Mouse (Mus musculus) CH12.LX (cell line): ENCODE results near the gene Gjd3. TPM values are rescaled to one million over a fixed set of nuclear protein-coding genes. Genes with fewer than 3 reads are reported as not detected.

Experiments
- DNase-seq: peaks from one replicate; pipeline ENCODE4 v3.0.0-alpha.2; 2013; ENCODE audit errors: extremely low read depth
- H3K27ac ChIP-seq: 2 replicates; pipeline ENCODE4 v1.5.1; 2012; ENCODE audit warnings: low read depth, mild to moderate bottlenecking, control low read depth, moderate library complexity; ENCODE audit not compliant: insufficient read depth
- H3K27me3 ChIP-seq: replicated peaks from 2 replicates; pipeline ENCODE3; 2012; ENCODE audit warnings: inconsistent platforms
- H3K36me3 ChIP-seq, 2 experiments: replicated peaks in 1 of 2; 2 replicates each; pipeline versions ENCODE3 to v1.6.1; 2012; ENCODE audit warnings: inconsistent platforms in 1 of 2, low read length in 1 of 2, mild to moderate bottlenecking in 1 of 2, mixed read lengths in 1 of 2, moderate library complexity in 1 of 2; ENCODE audit not compliant: control insufficient read depth in 1 of 2, insufficient read depth in 1 of 2
- H3K4me1 ChIP-seq, 2 experiments: 2 replicates each; pipeline ENCODE4 v1.6.1; 2012; ENCODE audit warnings: inconsistent platforms in 1 of 2, moderate library complexity in 1 of 2; ENCODE audit not compliant: insufficient read depth in 2 of 2, control insufficient read depth in 1 of 2
- H3K4me2 ChIP-seq: 2 replicates; pipeline ENCODE4 v1.6.1; 2012; ENCODE audit warnings: low read depth, mild to moderate bottlenecking, control low read depth; ENCODE audit not compliant: poor library complexity, insufficient read depth, severe bottlenecking
- H3K4me3 ChIP-seq, 3 experiments: fragments of 150-350 bp in 1 of 3; sonication (generic) in 1 of 3; replicated peaks in 1 of 3; 2 replicates each; pipeline versions ENCODE3 to v1.5.1; 2011 to 2012; ENCODE audit warnings: low read depth in 2 of 3, low read length in 2 of 3, mild to moderate bottlenecking in 2 of 3, moderate library complexity in 2 of 3, control low read depth in 1 of 3, improper control_type of control experiment in 1 of 3, inconsistent platforms in 1 of 3, mixed read lengths in 1 of 3; ENCODE audit not compliant: poor library complexity in 1 of 3
- H3K79me2 ChIP-seq: replicated peaks from 2 replicates; pipeline ENCODE4 v1.6.1; 2012; ENCODE audit warnings: mild to moderate bottlenecking, moderate library complexity; ENCODE audit not compliant: control insufficient read depth, poor library complexity, insufficient read depth, severe bottlenecking; ENCODE audit errors: extremely low read depth
- H3K9ac ChIP-seq: 2 replicates; pipeline ENCODE4 v1.6.1; 2012; ENCODE audit warnings: low read depth, mild to moderate bottlenecking, control low read depth, moderate library complexity; ENCODE audit not compliant: insufficient read depth
- H3K9me3 ChIP-seq: replicated peaks from 2 replicates; pipeline ENCODE3; 2012; ENCODE audit warnings: low read length, inconsistent platforms, mixed read lengths
- BHLHE40 ChIP-seq: IDR thresholded peaks from 2 replicates; pipeline ENCODE4 v1.6.1; 2011; ENCODE audit warnings: mild to moderate bottlenecking, low read depth, low read length, improper control_type of control experiment
- CHD2 ChIP-seq: IDR thresholded peaks from 2 replicates; pipeline ENCODE4 v1.6.1; 2011; ENCODE audit warnings: low read length, improper control_type of control experiment
- E2F4 ChIP-seq: IDR thresholded peaks from 2 replicates; pipeline ENCODE4 v1.6.1; 2011; ENCODE audit warnings: low read depth, low read length, improper control_type of control experiment; ENCODE audit not compliant: insufficient replicate concordance
- ETS1 ChIP-seq: conservative IDR thresholded peaks from 2 replicates; pipeline ENCODE4 v1.6.1; 2012; ENCODE audit warnings: low read depth, mild to moderate bottlenecking, inconsistent platforms, low read length, improper control_type of control experiment, moderate library complexity
- HCFC1 ChIP-seq: IDR thresholded peaks from 2 replicates; pipeline ENCODE4 v1.6.1; 2012; ENCODE audit warnings: low read depth, mild to moderate bottlenecking, inconsistent platforms, low read length, improper control_type of control experiment
- JUN ChIP-seq: IDR thresholded peaks from 2 replicates; pipeline ENCODE4 v1.6.1; 2011; ENCODE audit warnings: low read depth, mild to moderate bottlenecking, low read length, improper control_type of control experiment, moderate library complexity; ENCODE audit not compliant: insufficient read depth
- KAT2A ChIP-seq: IDR thresholded peaks from 2 replicates; pipeline ENCODE4 v1.6.1; 2012; ENCODE audit warnings: low read length, improper control_type of control experiment, inconsistent platforms; ENCODE audit not compliant: insufficient replicate concordance
- MAFK ChIP-seq: IDR thresholded peaks from 2 replicates; pipeline ENCODE4 v1.6.1; 2011; ENCODE audit warnings: low read length, improper control_type of control experiment; ENCODE audit not compliant: insufficient replicate concordance
- MAX ChIP-seq: IDR thresholded peaks from 2 replicates; pipeline ENCODE4 v1.6.1; 2011; ENCODE audit warnings: low read length, improper control_type of control experiment
- MAZ ChIP-seq: IDR thresholded peaks from 2 replicates; pipeline ENCODE4 v1.6.1; 2012; ENCODE audit warnings: low read depth, mild to moderate bottlenecking, inconsistent platforms, low read length, improper control_type of control experiment, moderate library complexity
- MEF2A ChIP-seq: IDR thresholded peaks from 2 replicates; pipeline ENCODE4 v1.6.1; 2014; ENCODE audit warnings: low read depth, mild to moderate bottlenecking, inconsistent platforms, low read length, improper control_type of control experiment, borderline replicate concordance
- MXI1 ChIP-seq: IDR thresholded peaks from 2 replicates; pipeline ENCODE4 v1.6.1; 2011; ENCODE audit warnings: mild to moderate bottlenecking, low read depth, low read length, improper control_type of control experiment
- NELFE ChIP-seq: IDR thresholded peaks from 2 replicates; pipeline ENCODE4 v1.6.1; 2011; ENCODE audit warnings: low read depth, low read length, improper control_type of control experiment
- PAX5 ChIP-seq: IDR thresholded peaks from 2 replicates; pipeline ENCODE4 v1.6.1; 2012; ENCODE audit warnings: low read length, inconsistent platforms, mixed read lengths
- POLR2A ChIP-seq: IDR thresholded peaks from 2 replicates; pipeline ENCODE4 v1.6.1; 2011; ENCODE audit warnings: low read depth, mild to moderate bottlenecking, improper control_type of control experiment, low read length
- SIN3A ChIP-seq: IDR thresholded peaks from 2 replicates; pipeline ENCODE4 v1.6.1; 2012; ENCODE audit warnings: low read length, improper control_type of control experiment, inconsistent platforms
- SMC3 ChIP-seq: IDR thresholded peaks from 2 replicates; pipeline ENCODE4 v1.6.1; 2011; ENCODE audit warnings: low read depth, low read length, improper control_type of control experiment
- UBTF ChIP-seq: IDR thresholded peaks from 2 replicates; pipeline ENCODE4 v1.6.1; 2012; ENCODE audit warnings: low read depth, mild to moderate bottlenecking, inconsistent platforms, low read length, improper control_type of control experiment, moderate library complexity
- ZKSCAN1 ChIP-seq: IDR thresholded peaks from 2 replicates; pipeline ENCODE4 v1.6.1; 2012; ENCODE audit warnings: low read depth, inconsistent platforms, low read length, improper control_type of control experiment, borderline replicate concordance
- dilution Hi-C: fragments of 300-500 bp; cut with MboI; formaldehyde crosslinking; loops from 2 replicates; pipeline ENCODE4 v1.14.3; 2020; ENCODE audit warnings: low sequenced_read_pairs; ENCODE audit not compliant: extremely low pct_unique_long_range_greater_than_20kb, extremely low pct_ligation_motif_present
- in situ Hi-C: fragments of 300-500 bp; cut with MboI; formaldehyde crosslinking; loops from 3 replicates; pipeline ENCODE4 v1.14.3; 2019; ENCODE audit warnings: low sequenced_read_pairs, low pct_ligation_motif_present, low pct_unique_long_range_greater_than_20kb, mixed read lengths
- polyA plus RNA-seq: library from polyadenylated mRNA; unstranded; fragments of >175 nt; gene quantifications from 2 replicates; pipeline ENCODE4 v1.2.1, GENCODE M21; 2012; ENCODE audit warnings: low read depth; ENCODE audit not compliant: insufficient read length
- total RNA-seq, 2 experiments: library from RNA; depleted of rRNA; stranded (reverse); fragments of 300-350 nt in 1 of 2; fragments of >200 nt in 1 of 2; gene quantifications; 2 replicates each; pipeline ENCODE4 v1.2.3; 2012 to 2014

Gene Gjd3
- total and polyA plus RNA-seq, 3 experiments = 0.47 TPM; not detected in 2

DNA sequence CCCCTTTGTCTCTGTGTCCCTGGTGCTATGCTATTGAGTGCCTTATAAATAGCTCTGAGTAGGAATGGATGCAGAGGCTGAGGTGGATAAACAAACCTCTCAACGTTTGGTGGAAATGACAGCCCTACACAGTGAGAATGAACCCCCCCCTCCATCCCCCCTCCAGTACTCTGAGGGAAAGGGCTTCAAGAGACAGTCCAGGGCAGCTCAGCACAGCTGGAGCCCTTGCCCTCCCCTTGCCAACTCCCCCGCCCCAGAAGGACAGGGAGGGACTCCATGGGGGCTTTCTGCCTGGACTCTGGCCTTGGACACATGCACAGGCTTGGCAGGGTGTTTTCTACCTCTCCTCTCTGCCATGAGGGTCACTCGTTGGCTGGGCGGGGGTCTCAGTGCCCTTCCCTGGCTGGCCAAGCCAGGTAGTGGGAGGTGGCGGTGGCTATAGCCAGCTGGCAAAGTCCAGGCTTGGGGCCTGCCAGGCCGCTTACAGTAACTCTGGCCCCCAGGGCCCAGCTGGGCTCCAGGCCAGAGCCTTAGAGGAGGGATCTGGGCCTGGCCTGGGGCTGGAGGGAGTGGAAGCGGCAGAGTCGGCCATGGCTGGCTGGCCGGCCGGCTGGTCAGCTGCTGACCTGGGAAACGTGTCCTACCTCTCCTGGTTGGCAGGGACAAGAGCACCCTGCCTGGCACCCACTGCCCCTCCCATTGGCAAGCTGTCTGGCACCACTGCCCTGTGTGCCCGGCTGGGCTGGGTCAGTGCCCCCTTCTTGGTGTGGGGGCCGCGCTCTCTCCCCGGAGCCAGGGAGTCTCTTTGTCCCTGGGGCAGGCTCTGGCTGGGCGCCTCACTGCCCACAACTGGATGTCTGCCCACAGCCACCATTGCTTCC, 31.6 kb downstream of the Gjd3 start:
- TF ChIP-seq BHLHE40 = no peak
- TF ChIP-seq UBTF = no peak
- TF ChIP-seq MAFK = no peak
- no peak for TF ChIP-seq MAX
- no peak for TF ChIP-seq MAZ
- no peak for TF ChIP-seq SIN3A
- no peak for TF ChIP-seq ETS1
- TF ChIP-seq HCFC1 = no peak
- no peak for TF ChIP-seq NELFE
- TF ChIP-seq E2F4 = no peak
- TF ChIP-seq MEF2A = no peak
- no peak for TF ChIP-seq ZKSCAN1
- no peak for TF ChIP-seq JUN
- H3K79me2 ChIP-seq = no peaks in the 10 kb centered on the region
- H3K4me2 ChIP-seq = no peak overlapping the region
- H3K4me3 ChIP-seq = no peak overlapping the region
- no peak for DNase-seq
- H3K9ac ChIP-seq = no peak overlapping the region
- H3K36me3 ChIP-seq = peaks cover 5 to 38% of the 10 kb centered on the region in 2 experiments
- H3K9me3 ChIP-seq = no peaks in the 10 kb centered on the region
- dilution Hi-C loops (no loop called here), in situ Hi-C loops (no loop called here)
- H3K4me1 ChIP-seq = peaks cover 34 to 86% of the 10 kb centered on the region in 2 experiments
- no peak overlapping the region for H3K27ac ChIP-seq
- H3K27me3 ChIP-seq = no peaks in the 10 kb centered on the region

DNA sequence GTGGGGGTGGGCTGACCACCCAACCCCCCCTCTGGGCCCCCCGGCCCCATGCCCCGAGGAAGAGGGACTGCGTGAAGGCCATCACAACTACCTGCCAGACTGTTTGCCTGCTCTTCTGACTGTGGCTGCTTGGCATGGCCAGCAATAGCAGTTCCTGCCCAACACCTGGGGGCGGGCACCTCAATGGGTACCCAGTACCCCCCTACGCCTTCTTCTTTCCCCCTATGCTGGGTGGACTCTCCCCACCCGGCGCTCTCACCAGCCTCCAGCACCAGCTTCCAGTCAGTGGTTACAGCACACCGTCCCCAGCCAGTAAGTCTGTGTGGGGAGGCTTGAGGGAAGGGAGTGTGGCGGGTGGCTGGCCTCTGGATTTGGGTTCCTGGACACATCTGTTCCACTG, 32.3 kb downstream of the Gjd3 start:
- Histone ChIP-seq H3K4me1 (peaks cover 38 to 89% of the 10 kb centered on the region in 2 experiments), H3K27ac (no peak overlapping the region), H3K79me2 (no peaks in the 10 kb centered on the region), H3K9me3 (no peaks in the 10 kb centered on the region), H3K4me2 (no peak overlapping the region), H3K36me3 (peaks cover 5 to 36% of the 10 kb centered on the region in 2 experiments), H3K9ac (no peak overlapping the region), H3K27me3 (no peaks in the 10 kb centered on the region), H3K4me3 (no peak overlapping the region)
- dilution Hi-C loops = no loop called here
- no peak for DNase-seq
- TF ChIP-seq SIN3A (no peak), MAX (no peak), E2F4 (no peak), ETS1 (no peak), SMC3 (no peak), JUN (no peak), CHD2 (no peak), PAX5 (no peak), POLR2A (no peak), UBTF (no peak), KAT2A (no peak), MXI1 (no peak), MEF2A (no peak), MAFK (no peak)
- TF ChIP-seq, all 38 proteins: peak for 0
- in situ Hi-C loops = no loop called here
